Mouse (Mus musculus) small intestine, adult 2 months (tissue): Measurements from ENCODE around the gene Cmip. TPM values are rescaled to one million over a fixed set of nuclear protein-coding genes. Genes with fewer than 3 reads are reported as not detected.

Experiments used
- H3K27ac ChIP-seq: fragments of 200-500 bp; 2 replicates; pipeline ENCODE4 v1.5.1; 2012; ENCODE audit warnings: low read depth, low read length, control low read depth, inconsistent platforms; ENCODE audit not compliant: insufficient read depth
- H3K27me3 ChIP-seq: fragments of 200-500 bp; 2 replicates; pipeline ENCODE4 v1.6.1; 2012; ENCODE audit warnings: mild to moderate bottlenecking, moderate library complexity, low read length, inconsistent platforms; ENCODE audit not compliant: control insufficient read depth, insufficient read depth
- H3K36me3 ChIP-seq: fragments of 200-500 bp; 2 replicates; pipeline ENCODE4 v1.6.1; 2012; ENCODE audit warnings: mild to moderate bottlenecking, low read length, control low read depth, inconsistent platforms; ENCODE audit not compliant: control insufficient read depth, insufficient read depth
- H3K4me1 ChIP-seq: fragments of 200-500 bp; 2 replicates; pipeline ENCODE4 v1.6.1; 2012; ENCODE audit warnings: low read length, inconsistent platforms, mixed read lengths; ENCODE audit not compliant: control insufficient read depth, insufficient read depth, insufficient read length
- H3K4me3 ChIP-seq: fragments of 200-500 bp; 2 replicates; pipeline ENCODE4 v1.5.1; 2012; ENCODE audit warnings: low read depth, mild to moderate bottlenecking, control low read depth, inconsistent platforms, low read length, moderate library complexity
- CTCF ChIP-seq: fragments of 200-500 bp; IDR thresholded peaks from 2 replicates; pipeline ENCODE4 v1.5.1; 2012; ENCODE audit warnings: low read depth, mild to moderate bottlenecking, control low read depth, inconsistent platforms, low read length, moderate library complexity, mixed read lengths; ENCODE audit not compliant: insufficient replicate concordance, insufficient read length; ENCODE audit errors: extremely low read depth
- POLR2A ChIP-seq: fragments of 200-500 bp; IDR thresholded peaks from 2 replicates; pipeline ENCODE4 v1.6.1; 2012; ENCODE audit warnings: low read depth, mild to moderate bottlenecking, control low read depth, inconsistent platforms, low read length, moderate library complexity
- WGBS: fragments of 180-500 bp; shearing (Covaris S2); methylation state at CpG from one replicate; pipeline ENCODE4 v1.1.7; 2018; 5-methylcytosine and 5-hydroxymethylcytosine counted together
- polyA plus RNA-seq: library from polyadenylated mRNA; depleted of rRNA; stranded (reverse); fragments of >200 nt; gene quantifications from 2 replicates; pipeline ENCODE4 v1.2.3, GENCODE M21; 2012

Cmip gene
- polyA plus RNA-seq, 1 experiment: 129 TPM

DNA sequence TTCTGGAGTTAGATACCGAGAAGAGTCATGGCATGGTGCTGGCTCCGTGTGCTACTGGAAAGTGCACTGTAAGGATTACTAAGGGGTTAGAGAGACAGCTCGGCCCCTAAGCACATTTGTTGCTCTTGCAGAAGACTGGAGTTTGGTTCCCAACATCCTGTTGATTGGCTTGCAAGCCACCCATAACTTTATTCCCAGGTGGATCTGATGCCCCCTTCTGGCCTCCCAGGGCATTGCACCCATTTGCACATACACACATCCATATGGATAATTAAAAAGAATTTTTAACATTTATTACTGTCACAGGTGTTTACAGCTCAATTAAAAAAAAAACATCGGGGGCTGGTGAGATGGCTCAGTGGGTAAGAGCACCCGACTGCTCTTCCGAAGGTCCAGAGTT, 207.7 kb downstream of the Cmip start:
- Histone ChIP-seq H3K36me3 (peaks cover 4% of the 10 kb centered on the region), H3K27me3 (no peaks in the 10 kb centered on the region), H3K4me3 (no peak overlapping the region), H3K27ac (no peak overlapping the region), H3K4me1 (no peaks in the 10 kb centered on the region)
- WGBS: 95% methylated on average over 6 of the region's 6 CpGs
- no peak for TF ChIP-seq POLR2A
- peak; percentile 59; the same call in 1 of the 2 replicates for TF ChIP-seq CTCF

DNA sequence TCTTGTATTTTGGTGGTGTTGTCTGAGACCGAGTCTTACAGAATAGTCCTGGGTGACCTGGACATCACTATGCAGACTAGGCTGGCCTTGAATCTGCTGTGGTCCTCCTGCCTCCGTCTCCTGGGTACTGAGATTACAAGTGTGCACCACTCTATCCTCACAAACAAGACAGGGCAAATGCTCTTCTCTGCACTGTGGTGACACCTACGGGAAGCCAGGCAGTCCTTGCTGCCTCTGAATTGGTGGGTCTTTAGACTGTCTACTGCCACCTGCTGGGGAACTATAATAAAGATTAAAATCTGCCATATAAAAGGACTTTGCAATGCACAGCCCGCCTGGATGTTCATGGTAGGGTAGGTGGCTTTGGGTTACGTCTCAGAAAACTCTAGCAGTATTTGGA, 208.4 kb downstream of the Cmip start:
- Histone ChIP-seq H3K27me3 (peaks cover 3% of the 10 kb centered on the region; the same call in 1 of the 2 replicates), H3K27ac (no peak overlapping the region), H3K4me1 (peaks cover 3% of the 10 kb centered on the region), H3K36me3 (no peaks in the 10 kb centered on the region; the same call in 1 of the 2 replicates), H3K4me3 (no peak overlapping the region)
- TF ChIP-seq CTCF (peak; percentile 85; the same call in 1 of the 2 replicates), POLR2A (no peak)
- 20% methylated on average over 5 of the region's 5 CpGs for WGBS

DNA sequence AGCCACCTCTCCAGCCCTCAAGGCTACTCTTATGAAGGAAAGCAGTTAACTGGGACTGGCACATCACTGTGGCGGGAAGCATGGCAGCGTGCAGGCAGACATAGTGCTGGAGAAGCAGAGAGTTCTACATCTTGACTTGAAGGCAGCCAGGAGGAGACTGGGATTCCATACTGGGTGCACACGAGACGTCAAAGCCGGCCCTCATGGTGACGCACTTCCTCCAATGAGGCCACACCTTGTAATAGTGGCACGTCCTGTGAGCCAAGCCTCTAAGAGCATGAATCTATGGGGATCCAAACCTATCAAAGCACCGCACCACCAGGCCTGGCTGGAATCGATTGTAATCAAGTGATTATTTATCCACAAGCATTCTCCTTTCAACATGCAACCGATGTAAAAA, 210.6 kb downstream of the Cmip start:
- WGBS: 68% methylated on average over 10 of the region's 10 CpGs
- H3K4me1 ChIP-seq: peaks cover 7% of the 10 kb centered on the region
- H3K27ac ChIP-seq: no peak overlapping the region
- no peak overlapping the region for H3K4me3 ChIP-seq
- H3K27me3 ChIP-seq: peaks cover 3% of the 10 kb centered on the region; the same call in 1 of the 2 replicates
- TF ChIP-seq CTCF: no peak
- TF ChIP-seq POLR2A: no peak
- no peaks in the 10 kb centered on the region for H3K36me3 ChIP-seq

DNA sequence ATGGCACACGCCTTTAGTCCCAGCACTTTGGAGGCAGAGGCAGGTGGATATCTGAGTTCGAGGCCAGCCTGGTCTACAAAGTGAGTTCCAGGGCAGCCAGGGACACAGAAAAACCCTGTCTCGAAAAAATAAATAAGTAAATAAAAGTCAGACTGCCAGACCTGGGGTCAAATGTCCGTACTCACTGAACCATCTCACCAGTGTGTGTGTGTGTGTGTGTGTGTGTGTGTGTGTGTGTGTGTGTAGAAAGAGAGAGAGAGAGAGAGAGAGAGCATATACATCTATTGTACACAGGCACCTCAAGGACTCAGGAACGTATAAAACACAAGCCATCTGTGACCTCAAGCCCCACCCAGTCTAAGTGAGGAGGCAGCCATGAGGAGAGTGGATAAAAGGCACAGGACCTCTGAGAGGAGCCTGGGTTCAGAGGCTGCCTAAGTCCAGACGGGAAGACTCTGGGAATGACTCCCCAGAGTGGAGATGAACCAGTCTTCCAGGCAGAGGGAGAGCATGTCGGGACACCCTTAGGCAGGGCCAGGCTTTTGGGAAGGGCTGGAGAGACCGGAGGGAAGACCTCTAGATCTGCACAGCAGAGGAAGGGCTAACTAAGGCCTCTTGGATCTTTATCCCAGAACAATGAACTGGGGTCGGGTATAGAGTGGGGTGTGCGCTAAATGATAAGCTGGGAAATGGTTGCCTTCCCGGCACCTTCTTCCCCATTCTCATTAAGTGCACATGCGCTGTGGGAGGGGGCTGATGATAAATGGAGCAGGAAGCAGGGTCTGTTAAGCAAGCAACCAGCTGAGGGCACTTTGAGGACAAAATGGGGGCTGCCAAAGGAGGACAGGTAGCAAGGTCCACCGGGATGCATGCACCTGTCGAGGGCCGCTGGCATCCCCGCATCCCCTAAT, 212.8 kb downstream of the Cmip start:
- Histone ChIP-seq H3K27ac (no peak overlapping the region), H3K36me3 (no peaks in the 10 kb centered on the region), H3K27me3 (peaks cover 3% of the 10 kb centered on the region; the same call in 1 of the 2 replicates), H3K4me3 (no peak overlapping the region), H3K4me1 (peaks cover 7% of the 10 kb centered on the region)
- WGBS: 37% methylated on average over 16 of the region's 16 CpGs
- TF ChIP-seq CTCF (no peak), POLR2A (no peak)

DNA sequence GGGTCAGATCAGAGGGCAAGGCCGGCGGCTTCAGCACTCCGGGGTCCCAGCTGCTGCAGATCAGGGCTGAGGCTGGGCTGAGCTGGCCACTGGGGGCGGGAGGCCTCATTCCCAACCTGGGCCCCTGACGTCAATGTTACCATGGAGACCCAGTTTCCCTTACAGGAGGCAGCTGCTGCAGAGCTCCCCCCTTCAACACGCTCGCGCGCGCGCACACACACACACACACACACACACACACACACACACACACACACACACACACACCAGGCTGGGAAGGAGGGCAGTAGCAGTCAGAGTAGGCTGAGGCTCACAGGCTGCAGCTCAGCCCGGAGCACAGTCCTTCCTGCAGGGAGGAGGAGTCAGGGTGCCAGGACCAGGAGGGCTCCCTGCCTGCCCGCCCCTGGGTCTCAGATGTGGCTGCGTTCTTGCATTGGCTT, 213.5 kb downstream of the Cmip start:
- Histone ChIP-seq H3K36me3 (no peaks in the 10 kb centered on the region), H3K27me3 (peaks cover 3% of the 10 kb centered on the region; the same call in 1 of the 2 replicates), H3K4me3 (no peak overlapping the region), H3K27ac (no peak overlapping the region), H3K4me1 (peaks cover 7% of the 10 kb centered on the region)
- TF ChIP-seq POLR2A (no peak), CTCF (no peak)
- 4% methylated on average over 11 of the region's 14 CpGs for WGBS

DNA sequence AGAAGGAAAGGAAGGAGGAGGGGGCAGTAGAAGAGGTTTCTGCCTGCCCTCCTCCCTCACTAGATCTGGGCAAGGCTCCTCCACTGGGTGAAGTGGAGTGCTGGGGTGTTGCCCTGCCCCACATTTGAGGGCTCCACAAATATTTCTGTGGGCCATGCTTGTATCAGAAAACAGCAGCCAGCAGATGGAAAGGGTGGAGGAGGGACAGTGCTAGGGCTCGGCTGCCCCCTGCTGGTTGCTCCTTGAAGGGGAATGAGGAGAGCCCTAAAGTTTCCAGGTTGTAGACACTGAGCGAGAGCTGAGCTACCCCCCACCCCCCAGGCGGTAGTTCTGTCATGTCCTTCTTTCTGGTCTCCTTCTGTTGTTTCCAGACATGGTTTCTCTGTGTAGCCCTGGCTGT, 214.3 kb downstream of the Cmip start:
- no peak overlapping the region for H3K27ac ChIP-seq
- no peak overlapping the region for H3K4me3 ChIP-seq
- TF ChIP-seq POLR2A: no peak
- peak; percentile 83 for TF ChIP-seq CTCF
- peaks cover 8% of the 10 kb centered on the region for H3K4me1 ChIP-seq
- no peaks in the 10 kb centered on the region for H3K36me3 ChIP-seq
- peaks cover 3% of the 10 kb centered on the region; the same call in 1 of the 2 replicates for H3K27me3 ChIP-seq
- 12% methylated on average over 3 of the region's 3 CpGs for WGBS

DNA sequence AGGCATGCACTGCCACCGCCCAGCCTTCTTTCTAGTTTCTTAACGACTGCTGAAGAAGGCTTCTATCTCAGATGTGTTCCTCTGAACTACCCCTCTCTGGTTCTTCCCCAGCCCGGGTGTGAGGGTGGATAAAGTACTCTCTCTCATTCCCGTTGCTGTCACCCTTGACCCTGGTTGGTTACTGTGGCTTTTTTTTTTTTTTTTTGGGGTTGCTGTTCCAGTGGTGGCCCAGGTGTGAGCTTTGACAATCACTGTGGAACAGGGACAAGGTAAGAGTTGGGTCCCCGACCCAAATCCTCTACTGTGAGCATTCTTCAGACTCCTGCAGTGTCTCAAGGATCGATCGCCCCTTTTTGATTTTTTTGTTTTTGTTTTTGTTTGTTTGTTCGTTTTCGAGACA, 214.8 kb downstream of the Cmip start:
- H3K36me3 ChIP-seq: no peaks in the 10 kb centered on the region
- 62% methylated on average over 9 of the region's 9 CpGs for WGBS
- peaks cover 3% of the 10 kb centered on the region; the same call in 1 of the 2 replicates for H3K27me3 ChIP-seq
- H3K27ac ChIP-seq: no peak overlapping the region
- peaks cover 8% of the 10 kb centered on the region for H3K4me1 ChIP-seq
- H3K4me3 ChIP-seq: no peak overlapping the region
- TF ChIP-seq POLR2A: no peak
- TF ChIP-seq CTCF: no peak
